Mouse (Mus musculus) heart, adult 2 months (tissue): Measurements from ENCODE around the gene Klk1.

ENCODE experiments used
- EP300 ChIP-seq: fragments of 200-500 bp; IDR thresholded peaks from 2 replicates; pipeline ENCODE4 v1.6.1; 2011; ENCODE audit warnings: low read depth, low read length, control low read depth; ENCODE audit not compliant: insufficient read depth
- POLR2A ChIP-seq: fragments of 200-500 bp; IDR thresholded peaks from 2 replicates; pipeline ENCODE4 v1.6.1; 2011; ENCODE audit warnings: mild to moderate bottlenecking, low read depth, low read length, control low read depth; ENCODE audit not compliant: insufficient read depth

- TF ChIP-seq POLR2A, result no peak
- no peak for TF ChIP-seq EP300
These were observed at the start of gene Klk1 for GRCm38 (mm10) chr7:44225076-44225475.
